In genomic region chrX:6399626-6400397, GRCm38 (mm10) we compare ENCODE assay signal across 8 mouse cellular contexts. TPM values are rescaled to one million over a fixed set of nuclear protein-coding genes. Genes with fewer than 3 reads are reported as not detected.
DNase-seq lines count a peak whose midpoint lies in the region; ATAC-seq lines count a peak whose summit lies in the region.

Gene Shroom4, plus strand, starts transcription at chrX:6399854.

- no peaks in the 10 kb centered on the region for H3K27me3 ChIP-seq in forebrain, embryonic 11.5 days (ENCODE audit: control insufficient read depth, insufficient read depth, low read length)
- H3K27me3 ChIP-seq in heart, embryonic 15.5 days, result no peaks in the 10 kb centered on the region
- peaks cover 17% of the 10 kb centered on the region for H3K27me3 ChIP-seq in liver, embryonic 12.5 days (replicated peaks)
- H3K27me3 ChIP-seq in neural tube, embryonic 11.5 days (ENCODE audit: control insufficient read depth, insufficient read depth, low read length), result no peaks in the 10 kb centered on the region

- no peaks in the 10 kb centered on the region for H3K9me3 ChIP-seq in forebrain, embryonic 11.5 days (ENCODE audit: control insufficient read depth, low read length)
- H3K9me3 ChIP-seq in heart, embryonic 15.5 days (replicated peaks), result no peaks in the 10 kb centered on the region
- H3K9me3 ChIP-seq in liver, embryonic 12.5 days (replicated peaks), result no peaks in the 10 kb centered on the region
- no peaks in the 10 kb centered on the region for H3K9me3 ChIP-seq in neural tube, embryonic 11.5 days (ENCODE audit: control insufficient read depth, low read length)

- peak within 1 kb of the TSS; percentile 65 for H3K9ac ChIP-seq in forebrain, embryonic 11.5 days (ENCODE audit: low read length)
- H3K9ac ChIP-seq in heart, embryonic 15.5 days, result peak within 1 kb of the TSS; percentile 63
- H3K9ac ChIP-seq in liver, embryonic 12.5 days, result no peak within 1 kb of the TSS
- H3K9ac ChIP-seq in neural tube, embryonic 11.5 days (ENCODE audit: low read length), result peak within 1 kb of the TSS; percentile 63

- 8% methylated on average over 46 of the region's 55 CpGs for WGBS in forebrain, embryonic 11.5 days
- WGBS in heart, embryonic 15.5 days, result 9% methylated on average over 51 of the region's 55 CpGs
- 6% methylated on average over 45 of the region's 55 CpGs for WGBS in liver, embryonic 12.5 days (ENCODE audit: insufficient replicate concordance)
- WGBS in neural tube, embryonic 11.5 days, result 14% methylated on average over 41 of the region's 55 CpGs

- H3K4me1 ChIP-seq in brown adipose tissue, adult 24 weeks (ENCODE audit: control insufficient read depth, insufficient read depth, insufficient read length, low read length), result no peaks in the 10 kb centered on the region
- H3K4me1 ChIP-seq in forebrain, embryonic 11.5 days (replicated peaks; ENCODE audit: control insufficient read depth, insufficient read depth, low read length), result no peaks in the 10 kb centered on the region
- H3K4me1 ChIP-seq in heart, embryonic 15.5 days (replicated peaks), result peaks cover 4% of the 10 kb centered on the region; the same call in 1 of the 2 replicates
- H3K4me1 ChIP-seq in liver, embryonic 12.5 days, result no peaks in the 10 kb centered on the region
- no peaks in the 10 kb centered on the region for H3K4me1 ChIP-seq in neural tube, embryonic 11.5 days (ENCODE audit: control insufficient read depth, insufficient read depth, low read length)

- DNase-seq in CD4-positive helper T cell, adult 2 months (ENCODE audit: low read depth, low spot score), result peak; percentile 1
- peak; percentile 85 for DNase-seq in forebrain, embryonic 11.5 days (ENCODE audit: low spot score)
- peak; percentile 89 for DNase-seq in kidney, postnatal 10 days
- peak; percentile 84 for DNase-seq in neural tube, embryonic 11.5 days (ENCODE audit: low spot score)
- peak; percentile 4 to 6 for DNase-seq in thymus, postnatal 36 days

- peak within 1 kb of the TSS; percentile 51 for H3K4me2 ChIP-seq in forebrain, embryonic 11.5 days (ENCODE audit: low read depth, low read length, severe bottlenecking)
- H3K4me2 ChIP-seq in heart, embryonic 15.5 days, result peak within 1 kb of the TSS; percentile 71
- peak within 1 kb of the TSS; percentile 73 for H3K4me2 ChIP-seq in liver, embryonic 12.5 days
- H3K4me2 ChIP-seq in neural tube, embryonic 11.5 days (ENCODE audit: low read depth), result peak within 1 kb of the TSS; percentile 48

- no peaks in the 10 kb centered on the region for H3K36me3 ChIP-seq in forebrain, embryonic 11.5 days (ENCODE audit: control insufficient read depth, insufficient read depth, low read length)
- H3K36me3 ChIP-seq in heart, embryonic 15.5 days, result no peaks in the 10 kb centered on the region
- no peaks in the 10 kb centered on the region for H3K36me3 ChIP-seq in liver, embryonic 12.5 days
- no peaks in the 10 kb centered on the region for H3K36me3 ChIP-seq in neural tube, embryonic 11.5 days (ENCODE audit: control insufficient read depth, insufficient read depth, low read length)

- peak; percentile 95 for ATAC-seq in forebrain, embryonic 11.5 days (replicated peaks; ENCODE audit: low FRiP score)
- ATAC-seq in heart, embryonic 15.5 days (replicated peaks; ENCODE audit: insufficient number of reproducible peaks, insufficient read depth, low FRiP score, low read depth), result peak; percentile 94
- ATAC-seq in liver, embryonic 12.5 days, result peak; percentile 73
- ATAC-seq in neural tube, embryonic 11.5 days (ENCODE audit: insufficient read depth, low FRiP score, low TSS enrichment), result peak; percentile 94

- no peak within 1 kb of the TSS for H3K27ac ChIP-seq in brown adipose tissue, adult 24 weeks (replicated peaks; ENCODE audit: low read depth, low read length)
- peak within 1 kb of the TSS; percentile 57 for H3K27ac ChIP-seq in forebrain, embryonic 11.5 days (ENCODE audit: low read depth, low read length)
- peak within 1 kb of the TSS; percentile 76 for H3K27ac ChIP-seq in heart, embryonic 15.5 days
- H3K27ac ChIP-seq in liver, embryonic 12.5 days, result no peak within 1 kb of the TSS
- H3K27ac ChIP-seq in neural tube, embryonic 11.5 days (ENCODE audit: low read depth, low read length), result peak within 1 kb of the TSS; percentile 56; the same call in 1 of the 2 replicates

- peak within 1 kb of the TSS; percentile 72 for H3K4me3 ChIP-seq in brown adipose tissue, adult 24 weeks (ENCODE audit: insufficient read depth, low read depth, low read length)
- H3K4me3 ChIP-seq in forebrain, embryonic 11.5 days (ENCODE audit: low read depth, low read length), result peak within 1 kb of the TSS; percentile 56
- H3K4me3 ChIP-seq in heart, embryonic 15.5 days, result peak within 1 kb of the TSS; percentile 72
- H3K4me3 ChIP-seq in liver, embryonic 12.5 days, result peak within 1 kb of the TSS; percentile 52
- H3K4me3 ChIP-seq in neural tube, embryonic 11.5 days (ENCODE audit: low read depth, low read length), result peak within 1 kb of the TSS; percentile 60

RNA-seq across cellular contexts. Expression of gene Shroom4, which starts in this region (rescaled TPM):
- 3.1 and 3.3 TPM in 2 replicates for polyA plus RNA-seq in brown adipose tissue, adult 24 weeks (2012; ENCODE audit: insufficient read depth, insufficient read length, missing spikeins)
- polyA plus RNA-seq in forebrain, embryonic 11.5 days (2014; fragmentation: Nextera tagmentation; extraction: Ambion mirVana), result 5.4 and 6.0 TPM in 2 replicates
- polyA plus RNA-seq in heart, embryonic 15.5 days (2015; fragmentation: Nextera tagmentation; extraction: Ambion mirVana), result 2.2 and 3.5 TPM in 2 replicates
- polyA plus RNA-seq in liver, embryonic 12.5 days (2016; fragmentation: Nextera tagmentation; extraction: Ambion mirVana), result 0.94 and 1.2 TPM in 2 replicates
- polyA plus RNA-seq in neural tube, embryonic 11.5 days (2014; fragmentation: Nextera tagmentation; extraction: Ambion mirVana), result 7.4 and 8.0 TPM in 2 replicates

Comparison
In these comparisons a context has a peak if more than half of its experiments do, and no peak if none do; other contexts are left out.
1. DNase-seq: peak in every context shown above with its lines; median percentile 89 in kidney, postnatal 10 days; 85 in forebrain, embryonic 11.5 days; 84 in neural tube, embryonic 11.5 days; 5 in thymus, postnatal 36 days; 1 in CD4-positive helper T cell, adult 2 months.
2. H3K27ac ChIP-seq: peak in forebrain, embryonic 11.5 days (single experiment), heart, embryonic 15.5 days (single experiment) and neural tube, embryonic 11.5 days (single experiment); none in brown adipose tissue, adult 24 weeks (single experiment) and liver, embryonic 12.5 days (single experiment).
3. Peak in every context shown above with its lines, with median percentiles within 50 percentile points of each other: H3K4me3 ChIP-seq, ATAC-seq and H3K4me2 ChIP-seq.